Mouse (Mus musculus) Patski (cell line): ENCODE measurements around the gene Prdm4. TPM values are rescaled to one million over a fixed set of nuclear protein-coding genes. Genes with fewer than 3 reads are reported as not detected.

Experiments
- ATAC-seq: fragments of 100-300 bp; one replicate; pipeline ENCODE4 v1.8.0; 2021
- CTCF ChIA-PET: fragments of 350-600 bp; sonication (Branson Sonifier 250); formaldehyde crosslinking; loops from one replicate; lab custom pipeline; 2022; ENCODE audit warnings: inconsistent platforms; lab: Charles Lee
- POLR2A ChIA-PET: fragments of 350-600 bp; sonication (Branson Sonifier 250); formaldehyde crosslinking; loops from one replicate; lab custom pipeline; 2022; ENCODE audit warnings: antibody characterized with exemption, inconsistent platforms; lab: Charles Lee
- DNase-seq: peaks from one replicate; pipeline ENCODE4 v3.0.0-alpha.2; 2011; ENCODE audit warnings: low read depth, low spot score
- H3K27me3 ChIP-seq: fragments of 371-371 bp; one replicate; pipeline ENCODE4 v1.5.1; 2021
- CTCF ChIP-seq: fragments of 100-300 bp; IDR thresholded peaks from one replicate; pipeline ENCODE4 v1.5.1; 2021
- in situ Hi-C: fragments of 300-500 bp; cut with MboI; formaldehyde crosslinking; loops from 3 replicates; pipeline ENCODE4 v1.11.1; 2018; ENCODE audit warnings: low pct_unique_long_range_greater_than_20kb, mixed read lengths
- polyA plus RNA-seq: library from polyadenylated mRNA; unstranded; gene quantifications from one replicate; pipeline ENCODE4 v1.2.3, GENCODE M21; 2021

The Prdm4 gene
- polyA plus RNA-seq, 1 experiment from 2014 or later: 23.4 TPM

DNA sequence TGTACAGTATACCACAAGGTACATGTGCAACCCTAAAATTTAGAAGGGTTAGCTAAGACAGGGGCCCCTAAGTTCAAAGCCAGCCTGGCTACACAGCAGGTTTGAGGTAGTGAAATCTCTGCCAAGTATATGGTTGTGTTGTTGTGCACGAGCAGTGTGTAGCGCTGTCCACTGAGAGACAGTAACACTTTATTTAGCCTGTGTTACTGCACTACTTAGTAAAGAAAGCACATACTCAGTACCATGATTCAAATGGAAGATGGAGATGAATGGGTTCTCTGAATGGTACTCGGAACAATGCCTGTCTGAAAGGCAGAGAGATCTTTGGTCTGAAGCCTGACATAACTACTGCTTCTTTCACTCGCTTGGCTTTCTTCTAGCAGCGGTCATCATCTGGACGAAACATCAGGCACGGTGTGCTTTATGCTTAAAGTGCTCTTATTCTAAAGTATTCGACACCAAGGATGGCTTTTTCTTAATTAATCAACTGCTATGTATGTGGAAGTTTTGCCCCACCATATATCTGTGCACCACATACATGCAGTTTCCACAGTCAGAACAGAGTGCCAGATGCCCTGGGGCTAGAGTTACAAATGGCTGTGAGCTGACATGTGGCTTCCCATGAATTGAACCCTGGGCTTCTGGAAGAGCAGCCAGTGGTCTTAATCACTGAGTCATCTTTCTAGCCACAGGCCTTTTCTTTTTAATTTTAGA is 31.7 kb upstream of the Prdm4 start:
- in situ Hi-C loops: no loop called here
- ATAC-seq: no peak
- no peaks in the 10 kb centered on the region for H3K27me3 ChIP-seq
- TF ChIP-seq CTCF: no peak
- DNase-seq: no peak
- ChIA-PET POLR2A (no interaction called here), CTCF (no interaction called here)

DNA sequence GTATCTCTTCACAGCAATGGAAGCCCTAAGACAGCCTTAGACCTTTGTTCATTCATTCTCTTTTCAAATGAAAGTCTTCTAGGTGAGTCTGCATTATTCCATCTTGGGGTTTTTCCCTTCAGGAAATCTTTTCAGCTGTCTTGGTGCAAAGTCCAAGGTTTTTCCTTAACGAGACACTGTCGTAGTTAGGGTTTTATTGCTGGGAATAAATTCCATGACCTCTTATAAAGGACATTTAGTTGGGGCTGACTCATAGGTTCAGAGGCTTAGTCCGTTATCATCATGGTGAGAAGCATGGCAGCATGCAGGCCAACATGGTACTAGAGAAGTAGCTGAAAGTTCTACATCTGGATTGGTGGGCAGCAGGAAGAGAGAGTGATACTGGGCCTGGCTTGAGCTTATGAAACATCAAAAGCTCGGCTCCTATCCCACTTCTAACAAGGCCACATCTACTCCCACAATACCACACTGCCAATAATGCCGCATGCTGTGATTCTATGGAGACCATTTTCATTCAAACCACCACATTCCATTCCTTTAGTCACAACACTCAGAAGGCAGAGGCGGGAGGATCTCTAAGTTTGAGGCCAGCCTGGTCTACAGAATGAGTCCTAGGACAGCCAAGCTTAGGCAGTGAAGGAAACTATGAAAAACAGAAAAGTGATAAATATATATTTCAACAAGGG is 19.5 kb upstream of the Prdm4 start:
- ChIA-PET CTCF (interaction anchor here (1.2 kb wide), 1 partner anchor 9 kb away, joined by 3 read pairs; no protein-coding TSS in a partner anchor), POLR2A (interaction anchor here (0.5 kb wide), 1 partner anchor 835 kb away, joined by 3 read pairs; no protein-coding TSS in a partner anchor)
- DNase-seq (no peak), ATAC-seq (no peak)
- no peaks in the 10 kb centered on the region for H3K27me3 ChIP-seq
- in situ Hi-C loops: no loop called here
- no peak for TF ChIP-seq CTCF

DNA sequence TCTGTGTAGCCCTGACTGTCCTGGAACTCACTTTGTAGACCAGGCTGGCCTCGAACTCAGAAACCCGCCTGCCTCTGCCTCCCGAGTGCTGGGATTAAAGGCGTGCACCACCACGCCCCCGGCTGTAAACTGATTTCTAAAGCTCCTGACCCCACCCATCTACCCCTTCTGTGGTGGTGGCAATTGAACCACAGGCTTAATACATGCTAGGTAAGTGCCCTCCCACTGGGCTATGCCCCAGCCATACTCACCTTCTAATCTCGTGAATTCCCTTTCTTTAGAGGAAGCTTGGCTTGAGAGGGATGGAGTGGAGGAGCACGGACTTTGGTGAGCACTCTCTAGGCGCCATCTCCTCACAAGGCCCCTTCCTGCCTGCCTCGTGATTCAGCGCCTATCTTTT is 13.0 kb upstream of the Prdm4 start:
- ChIA-PET POLR2A (interaction anchor here (0.7 kb wide), 1 partner anchor 136 kb away, joined by 6 read pairs; no protein-coding TSS in a partner anchor), CTCF (interaction anchor here (1.1 to 1.4 kb wide), 3 partner anchors 22 to 568 kb away, joined by 3 to 4 read pairs (median 4); partner anchors contain the start of gene Syn3)
- H3K27me3 ChIP-seq: no peaks in the 10 kb centered on the region
- DNase-seq (no peak), ATAC-seq (no peak)
- in situ Hi-C loops: no loop called here
- no peak for TF ChIP-seq CTCF

DNA sequence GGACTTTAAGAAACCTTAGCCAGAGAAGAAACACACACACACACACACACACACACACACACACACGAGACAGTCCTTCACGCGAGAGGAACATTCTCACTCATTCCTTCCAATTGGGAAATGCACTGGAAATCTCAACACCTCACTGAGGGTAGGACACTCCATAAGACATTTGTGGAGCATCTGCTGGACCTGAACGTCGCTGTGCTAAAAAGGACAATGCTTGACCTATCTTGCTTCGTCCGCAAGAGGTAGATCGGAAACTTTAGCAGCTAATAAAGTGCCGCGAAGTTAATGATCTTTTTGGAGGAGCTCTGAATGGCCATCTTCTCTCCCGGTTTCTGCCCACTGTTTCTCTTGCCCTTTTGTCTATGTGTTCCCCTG is 12.3 kb upstream of the Prdm4 start:
- ChIA-PET POLR2A (interaction anchor here (0.6 to 0.7 kb wide), 2 partner anchors 21 to 137 kb away, joined by 3 to 6 read pairs; no protein-coding TSS in a partner anchor), CTCF (interaction anchor here (1.1 to 2.4 kb wide), 8 partner anchors 11 to 569 kb away, joined by 3 to 13 read pairs (median 4); partner anchors contain the start of genes Prdm4, Rtcb and Syn3)
- H3K27me3 ChIP-seq: peaks cover 7% of the 10 kb centered on the region
- ATAC-seq: no peak
- TF ChIP-seq CTCF: no peak
- no peak for DNase-seq
- in situ Hi-C loops: no loop called here

DNA sequence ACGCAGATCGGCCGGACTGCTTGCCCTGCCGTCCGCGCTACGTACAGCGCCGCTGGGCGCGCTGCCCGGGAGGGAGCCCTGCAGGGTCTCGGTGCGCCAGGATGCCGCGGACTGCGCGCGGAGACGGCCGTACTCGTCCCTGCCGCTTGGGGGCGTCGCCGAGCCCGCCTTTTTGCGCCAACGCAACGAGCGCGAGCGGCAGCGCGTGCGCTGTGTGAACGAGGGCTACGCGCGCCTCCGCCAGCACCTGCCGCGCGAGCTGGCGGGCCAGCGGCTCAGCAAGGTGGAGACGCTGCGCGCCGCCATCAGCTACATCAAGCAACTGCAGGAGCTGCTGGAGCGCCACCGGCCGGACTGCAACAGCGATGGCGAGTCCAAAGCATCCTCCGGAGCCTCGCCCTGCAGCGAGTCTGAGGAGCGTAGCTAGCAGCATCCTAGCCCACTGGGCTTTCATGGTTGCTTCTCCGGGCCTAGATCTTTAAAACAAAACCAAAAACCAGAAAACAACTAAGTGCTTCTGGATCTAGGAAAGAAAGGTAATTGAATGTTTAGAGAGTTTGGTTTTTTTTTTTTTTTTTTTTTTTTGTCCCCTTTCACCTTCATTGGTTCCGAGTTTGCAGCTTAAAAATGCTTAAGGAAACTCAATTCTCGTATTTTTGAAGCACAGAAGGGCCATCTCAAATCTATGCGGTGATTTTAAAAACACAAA is 11.7 kb upstream of the Prdm4 start:
- peaks cover 11% of the 10 kb centered on the region for H3K27me3 ChIP-seq
- ATAC-seq (peak; percentile 82), DNase-seq (no peak)
- POLR2A ChIA-PET: interaction anchor here (0.6 kb wide), 1 partner anchor 21 kb away, joined by 3 read pairs; no protein-coding TSS in a partner anchor
- in situ Hi-C loops: no loop called here
- CTCF ChIA-PET: interaction anchor here (1.1 to 2.4 kb wide), 9 partner anchors 10 to 570 kb away, joined by 3 to 13 read pairs (median 4); partner anchors contain the start of genes Bpifc, Prdm4, Rtcb and Syn3
- peak; percentile 100 for TF ChIP-seq CTCF

DNA sequence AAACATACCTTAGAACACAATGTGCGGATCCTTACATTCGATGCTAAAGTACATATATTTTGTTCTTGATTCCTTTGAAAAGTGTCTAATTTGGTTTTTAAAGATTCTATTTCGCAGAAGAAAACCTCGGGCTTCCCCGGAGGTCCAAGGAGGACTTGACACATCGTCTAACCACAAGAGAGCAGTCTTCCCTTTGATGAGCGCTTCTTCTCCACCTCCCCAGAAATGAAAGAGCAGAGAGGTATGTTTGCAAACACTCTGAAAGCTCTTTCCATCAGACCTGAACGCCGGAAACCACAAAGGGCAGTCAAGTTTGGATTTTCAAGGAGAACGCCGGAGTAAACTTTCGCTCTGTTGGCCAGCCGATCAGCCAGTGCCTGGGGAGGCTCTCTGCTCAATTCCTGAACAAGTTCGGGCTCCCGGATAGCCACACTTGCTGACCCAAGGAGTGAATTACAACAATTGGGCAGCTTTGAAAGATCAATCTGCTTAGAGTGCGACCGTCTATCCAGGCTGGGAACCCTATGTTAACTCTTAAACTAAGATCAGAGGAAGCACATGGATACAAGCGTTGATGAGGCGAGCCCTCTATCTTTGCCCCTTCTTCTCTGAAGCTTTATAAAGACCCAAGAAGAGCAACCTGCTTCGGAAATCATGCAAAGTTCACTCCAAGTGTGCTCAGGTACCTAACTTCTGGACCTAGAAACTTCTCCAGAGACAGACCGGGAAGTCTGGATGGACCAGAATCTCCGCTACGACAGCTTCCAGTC is 10.9 kb upstream of the Prdm4 start, which contains the start of gene Ascl4:
Gene Ascl4, plus strand, starts transcription at position 6 of the 770 bp plus-strand sequence.
- H3K27me3 ChIP-seq: peaks cover 15% of the 10 kb centered on the region
- in situ Hi-C loops: no loop called here
- POLR2A ChIA-PET: no interaction called here
- TF ChIP-seq CTCF: peak; percentile 22
- peak; percentile 31 for DNase-seq
- CTCF ChIA-PET: interaction anchor here (1.0 to 2.4 kb wide), 7 partner anchors 9 to 246 kb away, joined by 3 to 13 read pairs (median 3); partner anchors contain the start of genes Bpifc, Prdm4 and Rtcb
- peak; percentile 65 for ATAC-seq

DNA sequence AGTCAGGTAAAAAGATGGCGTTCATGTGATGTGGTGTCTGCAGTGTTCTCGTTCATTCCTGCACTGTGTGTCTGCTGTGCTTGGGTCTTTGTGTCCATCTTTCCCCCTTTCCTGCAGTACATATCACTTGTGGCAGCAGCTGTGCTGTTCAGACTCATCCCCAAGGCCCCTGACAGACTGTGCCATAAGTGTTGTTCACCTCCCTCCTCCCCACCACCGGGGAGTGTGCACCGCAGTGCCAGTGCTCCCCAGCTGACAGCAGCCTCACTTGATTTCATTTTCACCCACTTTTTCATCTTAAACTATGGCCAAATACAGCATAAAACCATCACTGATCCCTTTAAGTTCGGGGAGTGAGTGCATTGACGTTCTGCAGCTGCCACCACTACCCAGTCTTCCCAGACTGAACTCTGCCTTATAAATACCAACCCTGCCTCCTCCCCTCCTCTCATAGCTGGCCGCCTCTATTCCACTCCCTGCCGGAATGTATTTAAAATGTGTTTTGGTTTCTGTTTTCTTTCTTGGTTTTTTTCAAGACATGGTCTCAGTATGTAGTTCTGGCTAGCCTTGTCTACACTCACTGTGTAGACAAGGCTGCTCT is 37.0 kb downstream of the Prdm4 start:
- ChIA-PET POLR2A (no interaction called here), CTCF (no interaction called here)
- no peak for TF ChIP-seq CTCF
- DNase-seq: no peak
- in situ Hi-C loops: no loop called here
- no peaks in the 10 kb centered on the region for H3K27me3 ChIP-seq
- no peak for ATAC-seq

DNA sequence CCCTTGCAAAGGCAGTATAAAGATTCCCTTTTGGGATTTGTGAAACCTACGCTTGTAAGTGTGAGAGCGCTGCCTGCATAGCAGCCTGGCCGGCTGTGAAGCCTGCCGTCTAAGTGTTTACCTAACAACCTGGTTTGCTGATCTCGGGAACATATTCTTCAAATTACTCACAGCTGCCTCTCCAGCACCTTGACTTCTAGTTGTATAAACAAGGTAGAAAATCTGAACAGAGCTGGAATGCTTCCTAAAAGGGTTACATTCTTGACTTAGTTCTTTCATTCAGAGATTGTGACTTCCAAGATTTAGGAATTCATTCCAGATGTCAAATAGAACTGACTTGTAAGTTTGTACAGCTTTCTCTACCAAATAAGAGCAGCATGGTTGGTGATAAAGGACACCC is 41.1 kb downstream of the Prdm4 start:
- POLR2A ChIA-PET: no interaction called here

DNA sequence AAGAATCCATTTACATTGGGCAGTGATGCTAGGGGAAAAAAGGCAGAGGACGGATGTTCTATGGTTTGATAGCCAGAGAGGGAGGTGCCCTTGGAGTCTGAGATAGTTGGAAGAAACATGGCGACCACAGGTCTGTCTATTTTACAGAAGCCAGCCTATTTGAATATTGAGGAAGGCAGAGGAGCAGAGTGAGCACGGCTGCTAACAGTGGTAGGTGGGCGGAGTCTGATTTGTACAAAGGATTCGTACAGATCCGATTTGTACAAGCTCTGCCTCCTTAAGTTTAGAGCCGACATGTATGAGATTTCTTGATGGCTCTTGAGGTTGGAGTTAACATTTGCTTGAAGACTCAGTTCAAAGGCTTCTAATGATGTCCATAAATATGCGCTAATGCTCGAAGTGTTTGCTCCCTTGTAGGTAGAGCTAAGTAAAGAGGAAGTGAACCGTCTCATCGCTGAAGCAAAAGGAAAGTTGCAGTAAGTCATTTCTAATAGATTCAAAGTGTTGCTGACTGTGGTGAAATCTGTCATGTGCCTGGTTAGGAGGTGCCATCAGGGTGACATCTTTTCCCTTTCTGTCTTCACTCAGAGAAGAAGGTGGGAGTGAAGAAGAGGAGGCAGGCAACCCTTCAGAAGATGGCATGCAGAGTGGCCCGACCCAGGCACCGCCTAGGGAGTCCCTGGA is 42.9 kb downstream of the Prdm4 start:
- CTCF ChIA-PET: interaction anchor here (1.4 kb wide), 1 partner anchor 12 kb away, joined by 4 read pairs; no protein-coding TSS in a partner anchor
- in situ Hi-C loops: no loop called here

More for the DNA sequence above, 41.1 kb downstream of the Prdm4 start:
- in situ Hi-C loops: no loop called here
- TF ChIP-seq CTCF: no peak
- ATAC-seq: no peak
- H3K27me3 ChIP-seq: peaks cover 3% of the 10 kb centered on the region
- DNase-seq: no peak
- CTCF ChIA-PET: no interaction called here

More for the DNA sequence above, 42.9 kb downstream of the Prdm4 start:
- no peak for ATAC-seq
- TF ChIP-seq CTCF: no peak
- POLR2A ChIA-PET: no interaction called here
- H3K27me3 ChIP-seq: peaks cover 10% of the 10 kb centered on the region
- no peak for DNase-seq
